ENCODE assay signal across 25 mouse cellular contexts in genomic region chr1:171119405-171119804, GRCm38 (mm10). TPM values are rescaled to one million over a fixed set of nuclear protein-coding genes. Genes with fewer than 3 reads are reported as not detected.
"Had no signal": no experiment of that assay in that cellular context is flagged by ENCODE, and none has a peak within 500 bp of the region (broad histone marks: within the 10 kb centered on the region; RNA-seq: fewer than 3 reads in every experiment).

No protein-coding gene starts in this region.

- H3K36me3 ChIP-seq: heart, embryonic 10.5 days; heart, embryonic 12.5 days; hindbrain, embryonic 13.5 days; hindbrain, embryonic 15.5 days; intestine, embryonic 15.5 days; limb, embryonic 13.5 days; limb, embryonic 15.5 days; liver, embryonic 12.5 days had no signal

- H3K27ac ChIP-seq: heart, embryonic 10.5 days; hindbrain, embryonic 13.5 days; hindbrain, embryonic 15.5 days; hindbrain, postnatal 0 days; intestine, embryonic 15.5 days; layer of hippocampus, adult 2 months; left cerebral cortex, adult 2 months; limb, embryonic 13.5 days; limb, embryonic 15.5 days; liver, embryonic 12.5 days; liver, embryonic 14.5 days had no signal

- DNase-seq: gastrocnemius, postnatal 25 days; heart, adult 18-20 months; heart, postnatal 10 days; heart, postnatal 4 days; kidney, adult 18-20 months; kidney, adult 8-10 months; kidney, postnatal 10 days; kidney, postnatal 25 days; kidney, postnatal 4 days; left cerebral cortex, postnatal 4 days had no signal

- H3K9me3 ChIP-seq: heart, embryonic 10.5 days; heart, embryonic 12.5 days; hindbrain, embryonic 13.5 days; hindbrain, embryonic 15.5 days; intestine, embryonic 15.5 days; limb, embryonic 13.5 days; limb, embryonic 15.5 days; liver, embryonic 12.5 days had no signal

- H3K27me3 ChIP-seq: heart, embryonic 12.5 days; hindbrain, embryonic 13.5 days; hindbrain, embryonic 15.5 days; intestine, embryonic 15.5 days; limb, embryonic 13.5 days; limb, embryonic 15.5 days; liver, embryonic 12.5 days had no signal

- H3K4me1 ChIP-seq: hindbrain, embryonic 15.5 days; intestine, embryonic 15.5 days; limb, embryonic 13.5 days; limb, embryonic 15.5 days had no signal

- H3K4me3 ChIP-seq: heart, embryonic 10.5 days; heart, embryonic 12.5 days; hindbrain, embryonic 13.5 days; hindbrain, embryonic 15.5 days; intestine, embryonic 15.5 days; layer of hippocampus, adult 2 months; left cerebral cortex, adult 2 months; limb, embryonic 13.5 days; limb, embryonic 15.5 days; liver, embryonic 12.5 days had no signal

RNA-seq across cellular contexts. Expression of gene Mpz, which starts 31.1 kb away (rescaled TPM):
- polyA plus RNA-seq: heart, embryonic 14.5 days; inflammation-experienced regulatory T-cells, adult 6 months; kidney, embryonic 14.5 days had no signal
